ENCODE assay signal across 9 mouse cellular contexts in the genomic region with DNA sequence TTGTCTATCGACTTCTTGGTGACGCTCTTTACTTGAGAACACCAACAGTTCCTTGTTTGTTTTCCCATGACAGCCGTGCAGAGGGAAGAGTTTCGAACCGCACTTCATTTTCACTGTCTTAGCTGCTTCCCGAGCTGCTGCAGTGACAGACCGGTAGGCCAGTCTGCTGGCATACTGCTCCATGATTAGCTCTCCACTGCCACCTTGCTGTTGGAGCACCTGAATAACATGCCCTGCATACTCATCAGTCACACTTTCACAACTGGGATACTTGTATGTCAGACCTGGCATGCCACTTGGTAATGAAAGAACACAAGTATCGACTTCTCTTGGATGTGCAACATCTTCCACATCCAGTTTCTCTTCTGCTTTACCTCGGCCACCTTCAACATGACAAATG. TPM values are rescaled to one million over a fixed set of nuclear protein-coding genes. Genes with fewer than 3 reads are reported as not detected.
DNase-seq lines count a peak whose midpoint lies in the region; ATAC-seq lines count a peak whose summit lies in the region.
"Had no signal": no experiment of that assay in that cellular context is flagged by ENCODE, and none has a peak within 500 bp of the region (broad histone marks: within the 10 kb centered on the region; RNA-seq: fewer than 3 reads in every experiment).

No protein-coding gene starts in this region.

- no peaks in the 10 kb centered on the region for H3K9me3 ChIP-seq in hindbrain, embryonic 14.5 days (ENCODE audit: control insufficient read depth, low read length)
- H3K9me3 ChIP-seq in hindbrain, embryonic 12.5 days (replicated peaks), result no peaks in the 10 kb centered on the region
- H3K9me3 ChIP-seq in midbrain, embryonic 11.5 days (ENCODE audit: control insufficient read depth, low read length), result no peaks in the 10 kb centered on the region
- H3K9me3 ChIP-seq in midbrain, embryonic 13.5 days, result no peaks in the 10 kb centered on the region

- no peaks in the 10 kb centered on the region for H3K27me3 ChIP-seq in hindbrain, embryonic 14.5 days (ENCODE audit: control insufficient read depth, insufficient read depth, low read length)
- no peaks in the 10 kb centered on the region for H3K27me3 ChIP-seq in hindbrain, embryonic 12.5 days
- H3K27me3 ChIP-seq in midbrain, embryonic 11.5 days (ENCODE audit: control insufficient read depth, insufficient read depth, low read length), result no peaks in the 10 kb centered on the region
- H3K27me3 ChIP-seq in midbrain, embryonic 13.5 days, result no peaks in the 10 kb centered on the region

- H3K4me3 ChIP-seq in hindbrain, embryonic 14.5 days (replicated peaks; ENCODE audit: low read length), result no peak overlapping the region
- no peak overlapping the region for H3K4me3 ChIP-seq in hindbrain, embryonic 12.5 days
- H3K4me3 ChIP-seq in midbrain, embryonic 11.5 days (ENCODE audit: low read depth, low read length), result no peak overlapping the region
- H3K4me3 ChIP-seq in midbrain, embryonic 13.5 days (replicated peaks), result no peak overlapping the region

- WGBS in hindbrain, embryonic 14.5 days, result 82% methylated on average over 9 of the region's 9 CpGs
- 85% methylated on average over 9 of the region's 9 CpGs for WGBS in hindbrain, embryonic 12.5 days
- 86% methylated on average over 9 of the region's 9 CpGs for WGBS in midbrain, embryonic 11.5 days
- WGBS in midbrain, embryonic 13.5 days, result 83% methylated on average over 9 of the region's 9 CpGs

- no peak overlapping the region for H3K4me2 ChIP-seq in hindbrain, embryonic 14.5 days (replicated peaks)
- H3K4me2 ChIP-seq in hindbrain, embryonic 12.5 days (replicated peaks), result no peak overlapping the region
- no peak overlapping the region for H3K4me2 ChIP-seq in midbrain, embryonic 11.5 days
- H3K4me2 ChIP-seq in midbrain, embryonic 13.5 days (replicated peaks), result no peak overlapping the region

- peak; percentile 59 for DNase-seq in hindbrain, embryonic 14.5 days (ENCODE audit: low spot score)
- peak; percentile 77 for DNase-seq in midbrain, embryonic 11.5 days (ENCODE audit: low spot score, missing footprints)
- peak; percentile 63 for DNase-seq in brain, adult 2 months (ENCODE audit: low read depth, low spot score)
- DNase-seq in retina, embryonic 14.5 days (ENCODE audit: low spot score), result peak; percentile 33
- DNase-seq in cerebellum, postnatal 36 days, result no peak
- DNase-seq: cerebellum, adult 9-10 months; heart, postnatal 36 days had no signal

- H3K36me3 ChIP-seq in hindbrain, embryonic 14.5 days (replicated peaks; ENCODE audit: control insufficient read depth, insufficient read depth), result peaks cover 80% of the 10 kb centered on the region
- peaks cover 61% of the 10 kb centered on the region for H3K36me3 ChIP-seq in hindbrain, embryonic 12.5 days
- peaks cover 13% of the 10 kb centered on the region; the same call in 1 of the 2 replicates for H3K36me3 ChIP-seq in midbrain, embryonic 11.5 days (ENCODE audit: control insufficient read depth, insufficient read depth, low read length)
- peaks cover 72% of the 10 kb centered on the region for H3K36me3 ChIP-seq in midbrain, embryonic 13.5 days

- no peak overlapping the region for H3K27ac ChIP-seq in hindbrain, embryonic 14.5 days
- no peak overlapping the region for H3K27ac ChIP-seq in hindbrain, embryonic 12.5 days
- no peak overlapping the region for H3K27ac ChIP-seq in midbrain, embryonic 11.5 days (ENCODE audit: low read depth, low read length)
- H3K27ac ChIP-seq in midbrain, embryonic 13.5 days, result no peak overlapping the region

- H3K4me1 ChIP-seq in hindbrain, embryonic 14.5 days (replicated peaks; ENCODE audit: control insufficient read depth, insufficient read depth, low read length), result no peaks in the 10 kb centered on the region
- no peaks in the 10 kb centered on the region for H3K4me1 ChIP-seq in hindbrain, embryonic 12.5 days
- H3K4me1 ChIP-seq in midbrain, embryonic 11.5 days (ENCODE audit: control insufficient read depth, insufficient read depth, low read length), result no peaks in the 10 kb centered on the region
- no peaks in the 10 kb centered on the region for H3K4me1 ChIP-seq in midbrain, embryonic 13.5 days (replicated peaks)

- ATAC-seq in hindbrain, embryonic 14.5 days (ENCODE audit: low FRiP score), result no peak
- ATAC-seq in hindbrain, embryonic 12.5 days (ENCODE audit: low FRiP score), result no peak
- ATAC-seq in midbrain, embryonic 11.5 days (ENCODE audit: low FRiP score), result no peak
- ATAC-seq in midbrain, embryonic 13.5 days, result no peak

- no peak overlapping the region for H3K9ac ChIP-seq in hindbrain, embryonic 14.5 days
- H3K9ac ChIP-seq in hindbrain, embryonic 12.5 days, result no peak overlapping the region
- H3K9ac ChIP-seq in midbrain, embryonic 11.5 days (ENCODE audit: low read length), result no peak overlapping the region
- H3K9ac ChIP-seq in midbrain, embryonic 13.5 days (replicated peaks), result no peak overlapping the region

RNA-seq across cellular contexts. Expression of gene Akap11, which starts 25.9 kb away (rescaled TPM):
- polyA plus RNA-seq in hindbrain, embryonic 14.5 days (2014; fragmentation: Nextera tagmentation; extraction: Ambion mirVana), result 34.5 and 36.7 TPM in 2 replicates
- polyA plus RNA-seq in hindbrain, embryonic 12.5 days (2016; fragmentation: Nextera tagmentation; extraction: Ambion mirVana), result 33.2 and 38.5 TPM in 2 replicates
- polyA plus RNA-seq in midbrain, embryonic 11.5 days (2014; fragmentation: Nextera tagmentation; extraction: Ambion mirVana), result 17.6 and 22.4 TPM in 2 replicates
- 38.7 and 39.4 TPM in 2 replicates for polyA plus RNA-seq in midbrain, embryonic 13.5 days (2015; fragmentation: Nextera tagmentation; extraction: Ambion mirVana)

Comparison
In these comparisons a context has a peak if more than half of its experiments do, and no peak if none do; other contexts are left out.
1. DNase-seq: peak in hindbrain, embryonic 14.5 days (single experiment), midbrain, embryonic 11.5 days (single experiment), brain, adult 2 months (single experiment) and retina, embryonic 14.5 days (single experiment); none in cerebellum, postnatal 36 days (0 of 2).